Mouse (Mus musculus): ENCODE results near the gene Gm17019. TPM values are rescaled to one million over a fixed set of nuclear protein-coding genes. Genes with fewer than 3 reads are reported as not detected.
"Not testable (repeated sequence)": the region's sequence is repeated elsewhere in the genome, so short reads cannot be mapped to it uniquely, and the experiment has no call there.

The Gm17019 gene
- not detected in 2 replicates for polyA plus RNA-seq (2014; fragmentation: Nextera tagmentation; extraction: Ambion mirVana)

DNA sequence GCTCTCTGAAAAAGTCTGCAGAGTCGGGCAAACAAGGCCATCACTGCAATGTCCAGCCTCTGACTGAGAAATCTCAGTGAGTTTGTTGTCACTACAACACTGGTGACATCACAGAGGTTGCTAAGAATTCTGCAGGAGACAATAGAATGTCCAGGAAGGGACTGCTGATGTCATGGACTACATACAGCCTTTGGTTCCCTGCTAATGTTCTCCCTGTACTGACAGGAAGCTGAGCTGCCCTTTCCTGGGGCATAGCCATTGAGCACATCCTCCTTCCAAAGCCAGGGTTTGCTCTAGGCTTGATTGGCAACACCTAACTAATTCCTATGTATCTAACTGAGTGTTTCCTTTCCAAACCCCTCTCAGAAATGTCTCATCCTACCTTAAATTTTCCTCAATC is at the start of gene Gm17019:
Gene Gm17019 (minus strand): TSS at position 101 of the 400 bp plus-strand sequence.
- not testable (repeated sequence) for H3K4me1 ChIP-seq (ENCODE audit: control insufficient read depth, insufficient read depth, low read length); H3K9ac ChIP-seq (ENCODE audit: low read length); ATAC-seq; H3K36me3 ChIP-seq (ENCODE audit: control insufficient read depth, insufficient read depth, low read length); H3K4me2 ChIP-seq (ENCODE audit: low read length); H3K4me3 ChIP-seq (ENCODE audit: low read depth, low read length); H3K27ac ChIP-seq (ENCODE audit: low read depth, low read length); H3K27me3 ChIP-seq (replicated peaks; ENCODE audit: control insufficient read depth, insufficient read depth, low read length); DNase-seq (ENCODE audit: low spot score)
- 23% methylated on average over 1 of the region's 1 CpGs for WGBS
- H3K9me3 ChIP-seq (replicated peaks; ENCODE audit: control insufficient read depth, low read length): peaks cover 14% of the 10 kb centered on the region

DNA sequence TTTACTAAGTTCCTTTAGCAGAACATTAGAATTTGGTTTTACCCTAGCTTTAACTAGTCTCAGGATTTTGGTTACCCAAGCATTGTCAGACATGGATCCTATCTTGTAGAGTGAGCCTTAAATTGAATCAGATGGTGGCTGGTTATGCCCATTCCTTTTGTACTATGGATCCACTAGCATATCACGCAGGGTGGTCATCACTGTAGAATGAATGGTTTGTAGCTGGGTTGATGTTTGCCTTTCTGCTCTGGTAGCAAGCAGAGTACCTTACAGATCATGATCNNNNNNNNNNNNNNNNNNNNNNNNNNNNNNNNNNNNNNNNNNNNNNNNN is 29.6 kb upstream of the Gm17019 start:
- not testable (repeated sequence) for DNase-seq (ENCODE audit: low spot score); H3K27me3 ChIP-seq (replicated peaks; ENCODE audit: control insufficient read depth, insufficient read depth, low read length); H3K4me3 ChIP-seq (ENCODE audit: low read depth, low read length); H3K4me2 ChIP-seq (ENCODE audit: low read length); H3K4me1 ChIP-seq (ENCODE audit: control insufficient read depth, insufficient read depth, low read length); H3K9ac ChIP-seq (ENCODE audit: low read length); ATAC-seq; H3K36me3 ChIP-seq (ENCODE audit: control insufficient read depth, insufficient read depth, low read length); H3K27ac ChIP-seq (ENCODE audit: low read depth, low read length)
- peaks cover 16% of the 10 kb centered on the region for H3K9me3 ChIP-seq (replicated peaks; ENCODE audit: control insufficient read depth, low read length)
- WGBS: 92% methylated on average over 1 of the region's 1 CpGs

DNA sequence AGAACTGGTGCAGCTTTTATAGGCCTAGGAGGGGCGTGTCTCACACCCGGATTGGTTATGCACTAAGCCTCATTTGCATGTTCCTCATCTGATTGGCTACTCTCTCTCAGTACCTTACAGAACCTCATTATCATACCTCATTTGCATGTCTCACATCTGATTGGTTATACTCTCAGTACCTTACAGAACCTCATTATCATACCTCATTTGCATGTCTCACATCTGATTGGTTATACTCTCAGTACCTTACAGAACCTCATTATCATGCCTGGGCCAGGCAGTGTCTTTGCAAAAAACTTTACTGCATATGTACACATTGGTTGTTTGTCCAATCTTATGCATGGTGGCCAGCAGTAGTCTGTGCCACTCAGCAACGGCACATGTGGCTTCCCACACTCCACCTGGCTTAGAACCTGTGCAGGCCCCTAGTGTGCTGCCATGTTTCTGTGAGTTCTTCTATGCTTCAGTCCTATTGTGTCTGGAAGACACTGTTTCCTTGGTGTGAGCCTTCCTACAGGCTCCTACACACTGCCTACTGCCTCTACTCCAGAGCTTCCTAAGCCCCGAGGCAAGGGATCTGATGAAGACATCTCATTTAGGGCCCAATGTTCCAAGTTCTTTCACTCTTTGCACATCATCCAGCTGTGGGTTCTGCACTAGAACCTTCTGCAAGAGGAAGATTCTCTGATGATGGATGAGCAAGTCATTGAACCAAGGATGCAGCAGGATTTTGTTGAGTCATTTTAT is 29.0 kb upstream of the Gm17019 start:
- H3K36me3 ChIP-seq (ENCODE audit: control insufficient read depth, insufficient read depth, low read length); H3K4me2 ChIP-seq (ENCODE audit: low read length); H3K4me1 ChIP-seq (ENCODE audit: control insufficient read depth, insufficient read depth, low read length); H3K27me3 ChIP-seq (replicated peaks; ENCODE audit: control insufficient read depth, insufficient read depth, low read length); H3K9ac ChIP-seq (ENCODE audit: low read length); H3K4me3 ChIP-seq (ENCODE audit: low read depth, low read length); DNase-seq (ENCODE audit: low spot score); H3K27ac ChIP-seq (ENCODE audit: low read depth, low read length): not testable (repeated sequence)
- peak; percentile 63; the same call in 1 of the 2 replicates for ATAC-seq
- H3K9me3 ChIP-seq (replicated peaks; ENCODE audit: control insufficient read depth, low read length): peaks cover 18% of the 10 kb centered on the region
- 83% methylated on average over 4 of the region's 4 CpGs for WGBS

GRCm38 (mm10) chr5:15054151-15055025 is 21.6 kb upstream of the Gm17019 start:
- not testable (repeated sequence) for H3K9ac ChIP-seq (ENCODE audit: low read length); DNase-seq (ENCODE audit: low spot score); H3K27ac ChIP-seq (ENCODE audit: low read depth, low read length); H3K36me3 ChIP-seq (ENCODE audit: control insufficient read depth, insufficient read depth, low read length); ATAC-seq; H3K4me1 ChIP-seq (ENCODE audit: control insufficient read depth, insufficient read depth, low read length); H3K4me3 ChIP-seq (ENCODE audit: low read depth, low read length); H3K4me2 ChIP-seq (ENCODE audit: low read length); H3K27me3 ChIP-seq (replicated peaks; ENCODE audit: control insufficient read depth, insufficient read depth, low read length)
- 76% methylated on average over 10 of the region's 10 CpGs for WGBS
- H3K9me3 ChIP-seq (replicated peaks; ENCODE audit: control insufficient read depth, low read length): peaks cover 18% of the 10 kb centered on the region

- H3K27ac ChIP-seq (ENCODE audit: low read depth, low read length); H3K9ac ChIP-seq (ENCODE audit: low read length); H3K4me1 ChIP-seq (ENCODE audit: control insufficient read depth, insufficient read depth, low read length); H3K4me2 ChIP-seq (ENCODE audit: low read length); H3K27me3 ChIP-seq (replicated peaks; ENCODE audit: control insufficient read depth, insufficient read depth, low read length); H3K4me3 ChIP-seq (ENCODE audit: low read depth, low read length); DNase-seq (ENCODE audit: low spot score); H3K36me3 ChIP-seq (ENCODE audit: control insufficient read depth, insufficient read depth, low read length); ATAC-seq: not testable (repeated sequence)
- peaks cover 18% of the 10 kb centered on the region for H3K9me3 ChIP-seq (replicated peaks; ENCODE audit: control insufficient read depth, low read length)
- 85% methylated on average over 7 of the region's 8 CpGs for WGBS
Measured at GRCm38 (mm10) chr5:15053606-15053962, 20.8 kb upstream of the Gm17019 start.

- not testable (repeated sequence) for H3K27me3 ChIP-seq (replicated peaks; ENCODE audit: control insufficient read depth, insufficient read depth, low read length); ATAC-seq; H3K4me2 ChIP-seq (ENCODE audit: low read length); H3K36me3 ChIP-seq (ENCODE audit: control insufficient read depth, insufficient read depth, low read length); H3K27ac ChIP-seq (ENCODE audit: low read depth, low read length); H3K4me1 ChIP-seq (ENCODE audit: control insufficient read depth, insufficient read depth, low read length); H3K9ac ChIP-seq (ENCODE audit: low read length); H3K4me3 ChIP-seq (ENCODE audit: low read depth, low read length); DNase-seq (ENCODE audit: low spot score)
- WGBS: 79% methylated on average over 4 of the region's 4 CpGs
- peaks cover 15% of the 10 kb centered on the region for H3K9me3 ChIP-seq (replicated peaks; ENCODE audit: control insufficient read depth, low read length)
Measured at GRCm38 (mm10) chr5:15052945-15053605, 20.3 kb upstream of the Gm17019 start.

GRCm38 (mm10) chr5:15050807-15051206 is 18.0 kb upstream of the Gm17019 start:
- not testable (repeated sequence) for H3K27me3 ChIP-seq (replicated peaks; ENCODE audit: control insufficient read depth, insufficient read depth, low read length); H3K4me1 ChIP-seq (ENCODE audit: control insufficient read depth, insufficient read depth, low read length); H3K27ac ChIP-seq (ENCODE audit: low read depth, low read length); DNase-seq (ENCODE audit: low spot score); H3K4me3 ChIP-seq (ENCODE audit: low read depth, low read length); H3K4me2 ChIP-seq (ENCODE audit: low read length); ATAC-seq; H3K36me3 ChIP-seq (ENCODE audit: control insufficient read depth, insufficient read depth, low read length); H3K9ac ChIP-seq (ENCODE audit: low read length)
- peaks cover 12% of the 10 kb centered on the region for H3K9me3 ChIP-seq (replicated peaks; ENCODE audit: control insufficient read depth, low read length)
- WGBS: 81% methylated on average over 2 of the region's 2 CpGs

- not testable (repeated sequence) for H3K4me1 ChIP-seq (ENCODE audit: control insufficient read depth, insufficient read depth, low read length); H3K9ac ChIP-seq (ENCODE audit: low read length); H3K36me3 ChIP-seq (ENCODE audit: control insufficient read depth, insufficient read depth, low read length); DNase-seq (ENCODE audit: low spot score); H3K4me2 ChIP-seq (ENCODE audit: low read length); H3K4me3 ChIP-seq (ENCODE audit: low read depth, low read length); ATAC-seq; H3K27ac ChIP-seq (ENCODE audit: low read depth, low read length); H3K9me3 ChIP-seq (replicated peaks; ENCODE audit: control insufficient read depth, low read length); H3K27me3 ChIP-seq (replicated peaks; ENCODE audit: control insufficient read depth, insufficient read depth, low read length)
- WGBS: 83% methylated on average over 5 of the region's 9 CpGs
Measured at GRCm38 (mm10) chr5:15044830-15045767, 12.3 kb upstream of the Gm17019 start.
